Mouse (Mus musculus): ENCODE data around the gene Sel1l. TPM values are rescaled to one million over a fixed set of nuclear protein-coding genes. Genes with fewer than 3 reads are reported as not detected.

Gene Sel1l
- polyA plus RNA-seq, 1 experiment from 2014 or later, result 39.5 TPM

Small RNA genes lying within 50 kb of the gene (microRNA-seq; reads per million reads assigned to microRNA genes)
- not detected for gene Gm22015

Other genes starting within 250 kb of the Sel1l start
- gene Ston2, start 60.8 kb downstream of the Sel1l start, polyA plus RNA-seq (2016; fragmentation: Nextera tagmentation; extraction: Ambion mirVana), result 35.7 and 37.9 TPM in 2 replicates